Mouse (Mus musculus) neural tube, embryonic 14.5 days (tissue): ENCODE measurements around the gene Olfr639. TPM values are rescaled to one million over a fixed set of nuclear protein-coding genes. Genes with fewer than 3 reads are reported as not detected.
"Not testable (repeated sequence)": the region's sequence is repeated elsewhere in the genome, so short reads cannot be mapped to it uniquely, and the experiment has no call there.

Experiments used
- ATAC-seq: fragments of 200-750 bp; cut with Nextera tagmentation; 2 replicates; pipeline ENCODE4 v1.8.0; 2017; ENCODE audit warnings: low read depth, mild to moderate bottlenecking, moderate TSS enrichment, moderate library complexity
- H3K27ac ChIP-seq: fragments of 300-500 bp; sonication (generic); 2 replicates; pipeline ENCODE4 v1.5.1; 2014; ENCODE audit warnings: low read depth, mild to moderate bottlenecking, control low read depth, low read length, moderate library complexity, mixed read lengths
- H3K27me3 ChIP-seq: fragments of 300-500 bp; sonication (generic); 2 replicates; pipeline ENCODE4 v1.6.1; 2014; ENCODE audit warnings: low read length; ENCODE audit not compliant: control insufficient read depth, insufficient read depth
- H3K36me3 ChIP-seq: fragments of 300-500 bp; sonication (generic); 2 replicates; pipeline ENCODE4 v1.6.1; 2014; ENCODE audit warnings: low read length, mixed read lengths; ENCODE audit not compliant: control insufficient read depth, insufficient read depth
- H3K4me1 ChIP-seq: fragments of 300-500 bp; sonication (generic); 2 replicates; pipeline ENCODE4 v1.6.1; 2014; ENCODE audit warnings: low read length; ENCODE audit not compliant: control insufficient read depth, insufficient read depth
- H3K4me2 ChIP-seq: fragments of 300-500 bp; sonication (generic); 2 replicates; pipeline ENCODE4 v1.6.1; 2014; ENCODE audit warnings: mild to moderate bottlenecking, low read depth, low read length, control low read depth
- H3K4me3 ChIP-seq: fragments of 300-500 bp; sonication (generic); 2 replicates; pipeline ENCODE4 v1.5.1; 2014; ENCODE audit warnings: low read depth, low read length, control low read depth, mixed read lengths
- H3K9ac ChIP-seq: fragments of 300-500 bp; sonication (generic); replicated peaks from 2 replicates; pipeline ENCODE4 v1.6.1; 2014; ENCODE audit warnings: low read depth, mild to moderate bottlenecking, control low read depth, low read length, mixed read lengths
- H3K9me3 ChIP-seq: fragments of 300-500 bp; sonication (generic); 2 replicates; pipeline ENCODE4 v1.6.1; 2016; ENCODE audit warnings: low read length; ENCODE audit not compliant: control insufficient read depth
- WGBS: fragments of 180-500 bp; shearing (Covaris S2); extraction: QIAGEN DNeasy Blood & Tissue Kit; methylation state at CpG from one replicate; pipeline ENCODE4 v1.1.7; 2014; 5-methylcytosine and 5-hydroxymethylcytosine counted together
- polyA plus RNA-seq: library from polyadenylated mRNA; unstranded; fragments of >200 nt; fragmentation: Nextera tagmentation; extraction: Ambion mirVana; gene quantifications from 2 replicates; pipeline ENCODE4 v1.2.1, GENCODE M21; 2014

The Olfr639 gene
- polyA plus RNA-seq, 1 experiment from 2014 or later = 0.04 TPM

DNA sequence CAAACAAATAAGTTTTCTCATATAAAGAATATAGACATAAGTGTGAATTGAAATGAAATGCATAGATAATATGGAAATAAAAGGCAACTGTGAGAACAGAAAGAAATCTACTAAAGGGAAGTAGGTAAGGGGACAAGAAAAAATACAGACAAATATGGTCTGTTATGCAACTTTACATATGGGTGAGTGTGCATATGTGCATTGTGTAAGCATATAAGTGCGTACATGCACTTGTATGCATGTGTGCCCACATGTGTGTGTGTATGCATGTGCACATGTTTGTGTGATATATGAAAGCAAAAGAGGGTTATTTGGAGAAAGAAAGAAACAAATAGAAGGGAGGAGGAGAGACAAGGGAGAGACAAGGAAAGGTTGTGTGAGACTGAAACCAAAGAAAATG, 1.9 kb upstream of the Olfr639 start:
- no peak overlapping the region for H3K27ac ChIP-seq
- no peak for ATAC-seq
- no peaks in the 10 kb centered on the region for H3K36me3 ChIP-seq
- 88% methylated on average over 1 of the region's 1 CpGs for WGBS
- no peak overlapping the region for H3K4me2 ChIP-seq
- H3K4me3 ChIP-seq = no peak overlapping the region
- H3K27me3 ChIP-seq = no peaks in the 10 kb centered on the region
- H3K9me3 ChIP-seq = no peaks in the 10 kb centered on the region
- no peak overlapping the region for H3K9ac ChIP-seq
- no peaks in the 10 kb centered on the region for H3K4me1 ChIP-seq

DNA sequence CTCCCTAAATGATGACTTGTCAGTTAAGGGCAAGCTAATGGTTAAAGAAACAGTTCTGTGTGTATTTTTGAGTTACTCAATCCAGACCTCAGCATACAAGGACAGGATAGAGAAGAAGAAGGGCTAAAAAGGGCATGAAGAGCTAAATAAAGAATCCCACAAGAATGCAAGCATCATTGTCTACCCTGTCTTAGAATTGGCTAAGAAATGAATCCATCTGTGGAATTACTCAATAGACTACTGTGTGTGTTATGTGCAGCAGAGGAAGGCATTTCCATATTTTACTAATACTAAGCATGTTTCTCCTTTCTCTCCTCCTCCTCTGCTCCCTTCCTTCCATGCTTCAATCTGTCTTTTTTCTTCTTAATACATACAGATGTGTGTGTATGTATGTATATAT, 18.0 kb downstream of the Olfr639 start:
- no peak overlapping the region for H3K27ac ChIP-seq
- H3K27me3 ChIP-seq = no peaks in the 10 kb centered on the region
- H3K4me2 ChIP-seq = no peak overlapping the region
- no peak overlapping the region for H3K4me3 ChIP-seq
- ATAC-seq = no peak
- no peaks in the 10 kb centered on the region for H3K36me3 ChIP-seq
- no peaks in the 10 kb centered on the region for H3K9me3 ChIP-seq
- no peaks in the 10 kb centered on the region for H3K4me1 ChIP-seq
- H3K9ac ChIP-seq = no peak overlapping the region

DNA sequence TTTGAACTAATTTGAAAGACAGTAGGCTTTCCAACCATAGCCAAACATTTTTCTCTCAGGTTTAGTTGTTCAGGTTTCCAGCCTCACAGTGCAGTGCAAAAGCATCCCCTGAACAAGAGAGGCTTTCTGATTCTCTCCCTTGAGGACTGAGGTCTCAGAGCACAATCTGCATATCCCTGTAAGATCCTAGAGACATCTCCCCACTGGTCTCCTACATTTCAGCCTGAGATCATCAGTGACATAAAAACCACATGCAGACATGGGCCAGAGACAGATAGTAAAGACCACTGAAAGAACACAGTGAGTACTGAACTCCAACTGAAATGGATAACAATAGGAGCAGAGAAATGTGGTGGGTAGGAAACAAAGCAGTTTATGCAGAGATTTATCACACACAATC, 18.7 kb downstream of the Olfr639 start, which contains the start of gene Olfr638:
Gene Olfr638, plus strand, starts transcription at position 301 of the 400 bp plus-strand sequence.
- Histone ChIP-seq H3K9me3 (no peaks in the 10 kb centered on the region), H3K4me3 (no peak within 1 kb of the TSS), H3K36me3 (no peaks in the 10 kb centered on the region), H3K9ac (no peak within 1 kb of the TSS), H3K4me2 (no peak within 1 kb of the TSS), H3K4me1 (no peaks in the 10 kb centered on the region), H3K27me3 (no peaks in the 10 kb centered on the region), H3K27ac (no peak within 1 kb of the TSS)
- ATAC-seq = no peak

DNA sequence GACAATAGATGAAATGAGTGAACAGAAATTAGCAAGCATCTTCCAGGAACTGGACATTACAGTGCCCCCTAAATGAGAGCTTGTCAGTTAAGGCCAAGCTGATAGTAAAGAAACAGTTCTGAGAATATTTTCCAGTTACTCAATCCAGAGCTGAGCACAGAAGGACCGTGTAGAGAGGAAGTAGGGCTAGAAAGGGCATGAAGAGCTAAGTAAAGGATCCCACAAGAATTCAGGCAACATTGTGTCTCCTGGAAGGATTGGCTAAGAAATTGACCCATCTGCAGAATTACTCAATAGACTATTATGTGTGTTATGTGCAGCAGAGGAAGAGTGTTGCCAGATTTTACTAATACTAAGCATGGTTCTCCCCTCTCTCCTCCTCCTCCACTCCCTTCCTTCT, 45.3 kb downstream of the Olfr639 start:
- Histone ChIP-seq H3K36me3 (no peaks in the 10 kb centered on the region), H3K4me3 (no peak overlapping the region), H3K9ac (no peak overlapping the region), H3K27ac (no peak overlapping the region), H3K4me1 (no peaks in the 10 kb centered on the region), H3K4me2 (no peak overlapping the region), H3K27me3 (no peaks in the 10 kb centered on the region), H3K9me3 (no peaks in the 10 kb centered on the region)
- 83% methylated on average over 1 of the region's 1 CpGs for WGBS
- no peak for ATAC-seq

DNA sequence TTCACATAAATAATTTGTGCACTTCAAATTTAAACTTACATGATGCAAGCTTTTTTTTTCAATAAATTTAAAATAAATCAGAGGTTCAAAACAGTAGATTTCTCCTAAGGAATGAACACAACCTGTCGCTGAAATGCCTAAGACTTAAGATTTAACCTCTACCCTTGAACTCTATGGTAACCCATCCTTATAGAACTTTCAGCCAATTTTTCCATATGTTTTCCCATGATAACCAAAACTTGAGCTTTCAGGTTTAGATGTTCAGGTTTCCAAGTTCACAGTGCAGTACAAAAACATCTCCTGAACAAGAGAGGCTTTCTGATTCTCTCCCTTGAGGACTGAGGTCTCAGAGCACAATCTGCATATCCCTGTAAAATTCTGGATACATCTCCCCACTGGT, 46.3 kb downstream of the Olfr639 start, which contains the start of gene Olfr635:
Gene Olfr635, plus strand, starts transcription at position 301 of the 400 bp plus-strand sequence.
- H3K27me3 ChIP-seq = no peaks in the 10 kb centered on the region
- no peak for ATAC-seq
- H3K9ac ChIP-seq = no peak within 1 kb of the TSS
- no peak within 1 kb of the TSS for H3K27ac ChIP-seq
- no peak within 1 kb of the TSS for H3K4me3 ChIP-seq
- no peaks in the 10 kb centered on the region for H3K4me1 ChIP-seq
- H3K4me2 ChIP-seq = no peak within 1 kb of the TSS
- H3K9me3 ChIP-seq = no peaks in the 10 kb centered on the region
- H3K36me3 ChIP-seq = no peaks in the 10 kb centered on the region
- 83% methylated on average over 1 of the region's 1 CpGs for WGBS

DNA sequence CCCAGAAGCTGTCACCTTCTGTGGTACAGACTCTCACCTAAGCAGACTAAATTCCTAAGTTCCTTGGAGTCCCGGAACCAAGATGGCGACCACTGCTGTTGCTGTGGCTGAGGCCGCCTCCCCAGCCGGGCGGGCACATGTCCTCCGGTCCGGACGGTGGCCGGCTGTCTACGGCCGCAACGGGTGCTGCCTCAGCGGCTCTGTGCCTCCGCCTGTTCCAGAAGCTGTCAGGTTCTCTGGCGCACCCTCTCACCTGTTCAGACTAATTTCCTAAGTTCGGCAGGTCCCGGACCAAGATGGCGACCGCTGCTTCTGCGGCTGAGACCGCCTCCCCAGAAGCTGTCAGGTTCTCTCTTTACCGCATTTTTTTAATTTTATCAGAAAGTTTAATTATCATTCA, 50.2 kb downstream of the Olfr639 start:
- H3K9me3 ChIP-seq, H3K4me2 ChIP-seq, H3K27me3 ChIP-seq, H3K4me1 ChIP-seq, ATAC-seq, H3K36me3 ChIP-seq, H3K9ac ChIP-seq, H3K27ac ChIP-seq, H3K4me3 ChIP-seq: not testable (repeated sequence)
- 97% methylated on average over 22 of the region's 22 CpGs for WGBS

Other genes starting within 250 kb of the Olfr639 start
- not detected in 2 replicates for gene Olfr69, start 245.7 kb downstream of the Olfr639 start, polyA plus RNA-seq
- gene Olfr68, start 237.6 kb downstream of the Olfr639 start, polyA plus RNA-seq = not detected in 2 replicates
- not detected in 2 replicates for gene Olfr67, start 225.5 kb downstream of the Olfr639 start, polyA plus RNA-seq
- gene Hbb-bt, start 203.3 kb downstream of the Olfr639 start, polyA plus RNA-seq = 1,217 and 1,461 TPM in 2 replicates
- gene Hbb-bs, start 189.2 kb downstream of the Olfr639 start, polyA plus RNA-seq = 2,922 and 4,105 TPM in 2 replicates
- gene Hbb-bh2, start 176.8 kb downstream of the Olfr639 start, polyA plus RNA-seq = not detected in 2 replicates
- gene Hbb-bh1, start 174.1 kb downstream of the Olfr639 start, polyA plus RNA-seq = 1.5 and 5.1 TPM in 2 replicates
- gene Hbb-y, start 164.1 kb downstream of the Olfr639 start, polyA plus RNA-seq = 261 and 1,449 TPM in 2 replicates
- gene Olfr66, start 131.1 kb downstream of the Olfr639 start, polyA plus RNA-seq = not detected in 2 replicates
- not detected in 2 replicates for gene Olfr64, start 122.8 kb downstream of the Olfr639 start, polyA plus RNA-seq
- not detected in 2 replicates for gene Olfr65, start 113.8 kb downstream of the Olfr639 start, polyA plus RNA-seq
- gene Olfr631, start 88.5 kb downstream of the Olfr639 start, polyA plus RNA-seq = not detected in 2 replicates
- not detected in 2 replicates for gene Olfr632, start 83.0 kb downstream of the Olfr639 start, polyA plus RNA-seq
- not detected in 2 replicates for gene Olfr633, start 72.9 kb downstream of the Olfr639 start, polyA plus RNA-seq
- gene Olfr635, start 46.2 kb downstream of the Olfr639 start, polyA plus RNA-seq = 0.03 TPM in 1 of 2 replicates, not detected in the other
- gene Olfr638, start 18.6 kb downstream of the Olfr639 start, polyA plus RNA-seq = not detected in 2 replicates
- gene Olfr640, start 8.3 kb upstream of the Olfr639 start, polyA plus RNA-seq = not detected in 2 replicates
- gene Olfr641, start 18.1 kb upstream of the Olfr639 start, polyA plus RNA-seq = not detected in 2 replicates
- not detected in 2 replicates for gene Olfr642, start 35.4 kb upstream of the Olfr639 start, polyA plus RNA-seq
- not detected in 2 replicates for gene 4930516K23Rik, start 44.1 kb upstream of the Olfr639 start, polyA plus RNA-seq
- gene Olfr644, start 54.6 kb upstream of the Olfr639 start, polyA plus RNA-seq = not detected in 2 replicates
- gene Olfr645, start 68.2 kb upstream of the Olfr639 start, polyA plus RNA-seq = not detected in 2 replicates
- gene Olfr646, start 87.6 kb upstream of the Olfr639 start, polyA plus RNA-seq = not detected in 2 replicates
- gene Ubqln5, start 112.5 kb upstream of the Olfr639 start, polyA plus RNA-seq = not detected in 2 replicates
- gene Olfr643, start 120.1 kb upstream of the Olfr639 start, polyA plus RNA-seq = not detected in 2 replicates
- gene Ubqln3, start 126.0 kb upstream of the Olfr639 start, polyA plus RNA-seq = not detected in 2 replicates
- not detected in 2 replicates for gene Ubqlnl, start 133.3 kb upstream of the Olfr639 start, polyA plus RNA-seq
- gene Olfm5, start 147.5 kb upstream of the Olfr639 start, polyA plus RNA-seq = not detected in 2 replicates
- gene Olfr648, start 166.1 kb upstream of the Olfr639 start, polyA plus RNA-seq = 0.37 and 0.78 TPM in 2 replicates
- not detected in 2 replicates for gene Olfr649, start 178.7 kb upstream of the Olfr639 start, polyA plus RNA-seq
- 0.31 and 0.48 TPM in 2 replicates for gene Trim6, start 201.5 kb upstream of the Olfr639 start, polyA plus RNA-seq
- 0.60 and 0.73 TPM in 2 replicates for gene Trim34a, start 227.2 kb upstream of the Olfr639 start, polyA plus RNA-seq